Mouse (Mus musculus) forebrain, embryonic 12.5 days (tissue): Measurements from ENCODE around the gene Gm48551. TPM values are rescaled to one million over a fixed set of nuclear protein-coding genes. Genes with fewer than 3 reads are reported as not detected.

ENCODE experiments used
- ATAC-seq: fragments of 200-750 bp; cut with Nextera tagmentation; 2 replicates; pipeline ENCODE4 v1.8.0; 2017; ENCODE audit warnings: moderate TSS enrichment; ENCODE audit not compliant: low FRiP score
- H3K27ac ChIP-seq: fragments of 300-500 bp; sonication (generic); 2 replicates; pipeline ENCODE4 v1.5.1; 2016; ENCODE audit warnings: mild to moderate bottlenecking
- H3K27me3 ChIP-seq: fragments of 300-500 bp; sonication (generic); 2 replicates; pipeline ENCODE4 v1.6.1; 2016; ENCODE audit warnings: mild to moderate bottlenecking
- H3K36me3 ChIP-seq: fragments of 300-500 bp; sonication (generic); replicated peaks from 2 replicates; pipeline ENCODE4 v1.6.1; 2016; ENCODE audit warnings: mild to moderate bottlenecking
- H3K4me1 ChIP-seq: fragments of 300-500 bp; sonication (generic); 2 replicates; pipeline ENCODE4 v1.6.1; 2016
- H3K4me2 ChIP-seq: fragments of 300-500 bp; sonication (generic); 2 replicates; pipeline ENCODE4 v1.6.1; 2016; ENCODE audit warnings: mild to moderate bottlenecking, moderate library complexity
- H3K4me3 ChIP-seq: fragments of 300-500 bp; sonication (generic); replicated peaks from 2 replicates; pipeline ENCODE4 v1.5.1; 2016; ENCODE audit warnings: mild to moderate bottlenecking
- H3K9ac ChIP-seq: fragments of 300-500 bp; sonication (generic); 2 replicates; pipeline ENCODE4 v1.6.1; 2016; ENCODE audit warnings: mild to moderate bottlenecking
- H3K9me3 ChIP-seq: fragments of 300-500 bp; sonication (generic); 2 replicates; pipeline ENCODE4 v1.6.1; 2016
- WGBS: fragments of 180-500 bp; shearing (Covaris S2); methylation state at CpG from one replicate; pipeline ENCODE4 v1.1.7; 2016; 5-methylcytosine and 5-hydroxymethylcytosine counted together
- polyA plus RNA-seq: library from polyadenylated mRNA; unstranded; fragments of >200 nt; fragmentation: Nextera tagmentation; extraction: Ambion mirVana; gene quantifications from 2 replicates; pipeline ENCODE4 v1.2.1, GENCODE M21; 2016

Gm48551 gene
- polyA plus RNA-seq, 1 experiment from 2014 or later, result 4.2 TPM

DNA sequence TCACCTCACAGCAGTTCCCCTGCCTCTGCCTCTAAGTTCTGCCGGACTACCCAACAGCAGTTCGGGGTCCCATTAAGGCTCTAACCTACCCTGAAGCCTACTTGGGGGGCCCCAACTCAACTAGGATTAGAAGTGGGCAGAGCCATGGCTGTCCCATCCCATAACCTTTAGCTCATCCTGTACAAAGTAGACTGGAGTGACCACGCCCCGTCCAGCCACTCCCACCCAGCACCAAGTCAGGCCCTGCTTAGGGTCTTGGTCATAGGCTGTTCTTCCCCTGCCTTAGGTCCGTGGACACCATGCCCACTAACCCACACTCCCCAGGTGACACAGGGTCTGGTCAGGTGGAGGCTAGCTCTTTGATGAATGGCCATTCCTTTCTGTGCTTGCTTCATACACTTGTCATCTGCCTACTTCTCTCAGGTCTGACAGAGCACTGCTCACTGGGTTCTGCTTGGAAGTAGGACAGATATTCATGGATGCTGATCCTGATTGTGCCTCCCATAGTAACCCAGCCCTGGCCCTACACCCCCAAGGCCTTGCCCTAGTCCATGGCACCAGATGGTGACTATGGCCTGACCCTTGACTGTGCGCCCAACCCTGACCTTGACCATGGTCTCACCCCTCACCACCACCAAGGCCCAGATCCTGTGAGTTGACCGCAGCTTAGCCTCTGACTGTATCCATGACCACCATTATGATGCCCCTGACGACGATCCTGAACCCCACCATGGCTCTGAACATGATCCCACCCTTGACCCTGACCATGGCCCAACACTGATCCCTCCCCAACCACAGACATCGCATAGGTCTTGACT is 35.1 kb downstream of the Gm48551 start:
- Histone ChIP-seq H3K9ac (no peak overlapping the region), H3K36me3 (0 out of 2 replicates have a peak, but pooled peaks cover 6% of the 10 kb centered on the region), H3K9me3 (no peaks in the 10 kb centered on the region), H3K4me2 (no peak overlapping the region), H3K27me3 (peaks cover 29% of the 10 kb centered on the region), H3K4me1 (peaks cover 51% of the 10 kb centered on the region), H3K4me3 (no peak overlapping the region), H3K27ac (no peak overlapping the region)
- 92% methylated on average over 10 of the region's 10 CpGs for WGBS
- ATAC-seq, result no peak

DNA sequence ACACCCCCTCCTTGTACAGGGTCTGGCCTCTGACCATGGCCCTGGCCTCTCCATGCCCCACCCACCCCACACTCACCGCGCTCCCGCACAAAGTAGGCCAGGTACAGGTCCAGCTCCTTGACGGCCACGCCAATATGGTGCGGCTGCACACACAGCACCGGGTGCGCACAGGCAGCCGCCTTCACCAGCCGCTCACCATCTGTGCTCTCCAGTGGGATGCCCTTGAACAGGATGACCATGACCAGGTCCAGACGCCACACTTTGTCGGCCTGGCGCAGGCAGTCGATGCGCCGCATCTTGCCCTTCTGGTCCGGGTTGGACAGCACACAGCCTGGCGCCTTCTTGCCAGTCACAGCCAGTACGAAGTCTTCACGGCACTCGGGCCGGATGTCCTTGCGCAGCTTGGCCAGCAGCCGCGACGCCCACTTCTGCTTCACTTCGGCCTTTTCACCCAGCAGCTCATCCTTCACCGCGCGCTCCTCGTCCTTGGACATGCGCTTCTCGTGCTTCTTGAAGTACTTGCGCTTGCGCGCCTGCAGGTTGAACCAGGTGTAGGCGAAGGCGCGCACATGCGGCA is 36.0 kb downstream of the Gm48551 start:
- no peaks in the 10 kb centered on the region for H3K9me3 ChIP-seq
- peaks cover 38% of the 10 kb centered on the region for H3K27me3 ChIP-seq
- H3K4me1 ChIP-seq, result peaks cover 51% of the 10 kb centered on the region

DNA sequence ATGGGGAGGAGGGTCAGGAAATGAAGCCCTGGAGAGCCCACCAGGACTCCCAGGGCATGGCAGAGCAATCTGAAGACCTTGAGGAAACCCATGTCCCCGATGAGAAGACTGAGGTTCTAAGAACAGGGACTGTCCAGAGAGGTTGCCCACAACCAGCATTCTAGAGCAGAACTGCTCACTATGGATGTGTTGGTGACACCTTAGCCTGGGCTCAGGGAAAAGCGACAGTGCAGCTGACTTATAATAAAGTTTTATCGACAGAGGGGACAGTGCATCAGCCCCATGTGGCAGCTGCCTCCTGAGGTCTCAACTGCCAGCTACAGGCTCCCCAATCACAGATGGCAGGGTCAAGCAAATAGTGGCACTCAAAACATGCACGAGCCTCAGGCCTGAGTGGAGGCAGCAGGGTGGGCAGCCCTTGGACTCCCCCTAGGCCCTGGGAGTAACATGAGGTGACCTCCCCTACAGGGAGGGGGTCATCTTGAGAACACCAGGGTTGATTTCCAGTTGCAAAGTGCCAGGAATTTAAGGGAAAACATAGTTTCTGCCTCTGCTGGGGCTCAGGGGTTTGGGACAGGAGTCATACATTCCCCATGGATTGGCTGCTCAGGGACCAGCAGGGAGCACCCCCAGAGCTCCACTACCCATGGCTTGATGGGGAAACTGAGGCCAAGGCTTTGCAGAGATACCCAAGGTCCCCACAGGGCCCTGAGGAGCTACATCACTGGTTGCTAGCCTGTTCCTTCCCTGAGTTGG is 37.0 kb downstream of the Gm48551 start:
- Histone ChIP-seq H3K9ac (no peak overlapping the region), H3K4me1 (peaks cover 51% of the 10 kb centered on the region), H3K27ac (no peak overlapping the region), H3K36me3 (0 out of 2 replicates have a peak, but pooled peaks cover 6% of the 10 kb centered on the region), H3K4me3 (no peak overlapping the region), H3K4me2 (no peak overlapping the region), H3K27me3 (peaks cover 48% of the 10 kb centered on the region), H3K9me3 (no peaks in the 10 kb centered on the region)
- ATAC-seq, result no peak
- WGBS, result 71% methylated on average over 4 of the region's 4 CpGs

More for the DNA sequence above, 36.0 kb downstream of the Gm48551 start:
- Histone ChIP-seq H3K36me3 (0 out of 2 replicates have a peak, but pooled peaks cover 6% of the 10 kb centered on the region), H3K4me2 (no peak overlapping the region), H3K9ac (no peak overlapping the region), H3K27ac (no peak overlapping the region), H3K4me3 (no peak overlapping the region; the same call in 1 of the 2 replicates)
- no peak for ATAC-seq
- WGBS, result 88% methylated on average over 40 of the region's 40 CpGs

DNA sequence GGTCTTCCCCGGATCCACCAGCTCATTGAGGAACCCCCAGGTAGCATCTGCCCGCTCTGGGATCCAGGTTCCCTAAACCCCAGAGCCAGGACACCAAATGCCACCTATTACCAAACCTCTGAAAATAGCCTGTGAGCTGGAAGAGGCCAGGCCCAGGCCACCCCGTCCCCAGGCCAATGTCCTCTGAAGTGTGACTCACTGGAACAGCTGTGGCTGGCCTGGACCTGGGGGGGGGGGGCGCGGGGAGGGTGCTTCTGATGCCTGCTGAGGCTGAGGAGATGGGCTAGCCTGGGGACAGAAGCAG is 37.5 kb downstream of the Gm48551 start:
- H3K4me2 ChIP-seq, result no peak overlapping the region
- H3K27me3 ChIP-seq, result peaks cover 53% of the 10 kb centered on the region
- peaks cover 51% of the 10 kb centered on the region for H3K4me1 ChIP-seq
- no peak overlapping the region for H3K4me3 ChIP-seq
- no peak overlapping the region for H3K9ac ChIP-seq
- 0 out of 2 replicates have a peak, but pooled peaks cover 6% of the 10 kb centered on the region for H3K36me3 ChIP-seq
- H3K9me3 ChIP-seq, result no peaks in the 10 kb centered on the region
- no peak overlapping the region for H3K27ac ChIP-seq
- no peak for ATAC-seq
- 72% methylated on average over 5 of the region's 5 CpGs for WGBS

DNA sequence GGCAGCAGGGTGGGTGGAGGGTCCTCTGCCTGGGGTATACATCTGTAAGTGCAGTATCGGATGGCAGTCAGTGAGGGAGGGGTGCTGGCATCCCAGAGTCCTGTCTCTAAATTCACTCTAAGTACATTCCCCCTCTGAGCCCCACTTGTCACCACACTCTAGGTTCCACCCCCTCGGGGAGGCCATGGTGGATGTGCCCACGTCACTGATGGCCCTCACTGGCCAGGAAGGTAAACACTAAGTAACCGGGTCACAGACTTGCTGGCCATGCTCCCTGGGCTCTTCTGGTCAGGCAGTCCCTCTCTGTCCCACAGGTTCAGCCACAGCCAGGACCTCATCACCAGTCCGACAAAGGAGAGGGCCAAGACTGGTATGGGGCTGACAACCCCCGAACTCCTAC is 37.9 kb downstream of the Gm48551 start:
- Histone ChIP-seq H3K9me3 (no peaks in the 10 kb centered on the region), H3K4me3 (no peak overlapping the region), H3K27me3 (peaks cover 57% of the 10 kb centered on the region), H3K27ac (no peak overlapping the region), H3K36me3 (0 out of 2 replicates have a peak, but pooled peaks cover 6% of the 10 kb centered on the region), H3K4me1 (peaks cover 50% of the 10 kb centered on the region), H3K4me2 (no peak overlapping the region), H3K9ac (no peak overlapping the region)
- ATAC-seq, result no peak
- WGBS, result 85% methylated on average over 6 of the region's 6 CpGs

DNA sequence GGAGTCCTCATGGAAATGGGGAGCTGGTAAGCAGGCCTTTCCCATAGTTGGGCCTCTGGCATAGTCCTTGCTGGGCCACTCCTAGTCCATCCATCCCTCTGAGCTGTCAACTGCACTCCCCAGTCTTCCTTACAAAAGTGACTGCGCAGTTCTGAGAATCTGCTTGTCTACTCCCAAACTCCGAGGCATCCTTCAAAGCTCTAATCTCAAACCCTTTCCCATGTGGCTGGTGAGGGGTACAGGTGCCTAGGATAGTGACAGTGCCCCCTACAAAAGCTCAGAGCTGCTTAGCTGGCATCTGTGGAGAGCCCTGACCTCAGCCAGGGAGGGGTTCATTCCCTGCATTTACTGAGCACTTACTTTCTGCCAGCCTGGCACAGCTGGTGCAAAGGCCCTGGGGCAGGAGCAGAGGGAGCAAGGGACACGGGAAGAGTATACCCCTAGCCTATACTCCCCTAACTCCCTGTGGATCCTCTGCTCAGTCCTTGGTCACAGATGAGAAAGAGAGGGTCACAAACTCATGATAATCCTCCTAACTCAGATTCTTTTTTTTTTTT is 38.5 kb downstream of the Gm48551 start:
- H3K36me3 ChIP-seq, result 0 out of 2 replicates have a peak, but pooled peaks cover 6% of the 10 kb centered on the region
- H3K9ac ChIP-seq, result no peak overlapping the region
- WGBS, result 77% methylated on average over 3 of the region's 3 CpGs
- H3K4me2 ChIP-seq, result no peak overlapping the region
- H3K27ac ChIP-seq, result no peak overlapping the region
- no peak for ATAC-seq
- peaks cover 44% of the 10 kb centered on the region for H3K4me1 ChIP-seq
- H3K4me3 ChIP-seq, result no peak overlapping the region
- no peaks in the 10 kb centered on the region for H3K9me3 ChIP-seq
- H3K27me3 ChIP-seq, result peaks cover 63% of the 10 kb centered on the region

DNA sequence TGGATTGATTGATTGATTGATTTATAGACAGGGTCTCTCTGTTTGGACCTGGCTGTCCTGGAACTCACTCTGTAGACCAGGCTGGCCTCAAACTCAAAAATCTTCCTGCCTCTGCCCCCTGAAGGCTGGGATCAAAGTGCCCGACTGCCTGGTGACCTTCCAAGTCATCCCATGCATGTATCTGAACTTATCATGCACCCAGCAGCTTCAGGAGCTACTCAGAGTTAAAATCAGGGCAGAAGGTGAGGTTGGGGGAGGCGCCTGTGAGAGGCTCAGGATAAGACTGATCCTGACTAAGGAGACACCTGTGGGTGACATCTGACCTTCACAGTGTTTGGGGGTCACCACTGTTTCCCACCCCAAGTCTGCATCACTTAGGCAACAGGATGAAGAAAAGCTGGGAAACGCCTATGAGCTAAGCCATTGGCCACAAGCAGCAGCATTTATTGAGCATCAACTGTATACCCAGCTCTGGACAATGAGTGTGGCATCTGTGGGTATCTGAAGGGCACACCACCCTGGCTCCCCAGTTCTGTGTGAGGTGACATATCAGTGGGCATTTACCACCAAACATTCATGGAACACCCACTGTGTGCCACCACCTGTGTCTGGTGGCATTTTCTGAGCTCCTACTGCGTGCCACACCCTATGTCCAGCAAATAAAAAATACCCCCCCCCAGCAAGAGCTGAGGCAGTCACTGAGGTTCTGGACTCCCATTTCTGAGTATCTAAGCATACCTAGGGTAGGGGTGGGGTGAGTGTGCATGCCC is 39.4 kb downstream of the Gm48551 start:
- H3K4me2 ChIP-seq, result no peak overlapping the region
- H3K9me3 ChIP-seq, result no peaks in the 10 kb centered on the region
- no peak overlapping the region for H3K4me3 ChIP-seq
- 0 out of 2 replicates have a peak overlapping the region, but pooled peaks have one; percentile 13 for H3K27ac ChIP-seq
- WGBS, result 66% methylated on average over 4 of the region's 4 CpGs
- H3K9ac ChIP-seq, result no peak overlapping the region
- no peak for ATAC-seq
- 0 out of 2 replicates have a peak, but pooled peaks cover 6% of the 10 kb centered on the region for H3K36me3 ChIP-seq
- peaks cover 68% of the 10 kb centered on the region for H3K27me3 ChIP-seq
- H3K4me1 ChIP-seq, result peaks cover 35% of the 10 kb centered on the region

DNA sequence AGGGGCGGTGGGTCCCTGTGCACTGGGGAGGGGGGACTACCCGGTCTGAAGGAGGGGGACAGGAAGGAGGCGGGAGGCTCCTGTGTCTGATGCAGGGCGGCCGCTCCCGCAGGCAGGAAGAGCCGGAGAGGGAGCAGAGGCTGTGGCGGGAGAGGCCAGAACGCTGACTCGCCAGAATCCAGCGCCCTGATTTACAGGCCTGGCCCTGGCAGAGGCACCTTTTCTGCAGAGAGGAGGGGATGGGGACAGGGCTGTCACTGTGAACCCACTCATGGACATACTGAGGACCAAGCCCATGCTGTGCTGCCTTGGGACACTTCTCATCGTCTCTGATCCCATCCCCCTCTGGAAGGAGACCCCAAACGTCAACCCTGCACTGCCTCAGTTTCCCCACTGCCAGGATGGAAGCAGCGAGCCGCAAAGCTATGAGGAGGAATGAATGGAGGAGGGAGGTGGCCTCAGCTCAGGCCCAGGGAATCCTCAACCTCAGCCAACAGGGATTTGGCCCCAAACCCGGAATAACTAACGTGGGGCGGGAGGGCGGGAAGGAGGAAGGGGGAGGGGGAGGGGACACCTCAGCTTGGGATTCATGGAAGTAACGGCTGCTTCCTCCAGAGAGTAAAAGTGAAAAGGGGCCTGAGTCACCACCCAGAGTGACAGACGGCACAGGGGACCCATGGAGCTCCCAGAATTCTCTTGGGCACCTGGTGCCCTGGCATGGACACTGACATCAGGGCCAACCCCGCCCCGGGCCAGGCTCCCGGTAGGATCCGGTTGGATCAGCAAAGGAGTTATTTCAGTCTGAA is 40.2 kb downstream of the Gm48551 start:
- H3K9me3 ChIP-seq, result no peaks in the 10 kb centered on the region
- H3K4me1 ChIP-seq, result peaks cover 35% of the 10 kb centered on the region
- 0 out of 2 replicates have a peak overlapping the region, but pooled peaks have one; percentile 13 for H3K27ac ChIP-seq
- no peak overlapping the region for H3K9ac ChIP-seq
- no peak for ATAC-seq
- 4% methylated on average over 21 of the region's 25 CpGs for WGBS
- 0 out of 2 replicates have a peak, but pooled peaks cover 6% of the 10 kb centered on the region for H3K36me3 ChIP-seq
- peak overlapping the region; percentile 31 for H3K4me2 ChIP-seq
- H3K27me3 ChIP-seq, result peaks cover 73% of the 10 kb centered on the region
- no peak overlapping the region for H3K4me3 ChIP-seq

DNA sequence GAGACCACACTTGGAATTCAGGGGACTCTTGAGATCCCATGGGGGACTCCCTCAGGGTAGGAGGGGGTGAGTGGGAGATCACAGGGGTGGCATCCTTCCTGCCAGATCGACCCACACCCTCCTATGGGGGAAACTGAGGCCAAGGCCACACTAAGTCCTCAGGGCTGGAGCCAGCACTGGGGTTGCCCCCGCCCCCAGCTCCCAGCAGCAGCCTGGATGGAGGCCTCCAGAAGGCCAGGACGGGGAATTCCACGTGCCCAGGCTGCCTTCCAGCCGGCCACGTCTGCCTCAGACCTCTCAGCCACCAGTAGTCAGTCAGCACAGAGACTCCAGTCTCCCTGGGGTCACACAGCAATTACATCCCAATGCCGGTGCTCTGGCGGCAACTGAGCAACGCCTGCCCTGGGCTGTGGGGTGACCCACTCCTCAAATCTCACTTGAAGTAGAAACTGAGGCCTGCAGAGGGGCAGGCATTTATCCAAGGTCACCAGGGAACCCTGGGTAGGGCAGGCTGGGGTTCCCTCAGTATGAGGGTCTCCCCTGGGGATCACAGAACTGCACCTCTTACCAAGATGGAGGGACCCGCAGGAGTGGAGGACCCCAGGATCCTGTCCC is 41.1 kb downstream of the Gm48551 start:
- WGBS, result 22% methylated on average over 10 of the region's 10 CpGs
- ATAC-seq, result no peak
- peak overlapping the region; percentile 31 for H3K4me2 ChIP-seq
- H3K4me3 ChIP-seq, result no peak overlapping the region
- H3K4me1 ChIP-seq, result peaks cover 39% of the 10 kb centered on the region
- H3K9ac ChIP-seq, result 0 out of 2 replicates have a peak overlapping the region, but pooled peaks have one; percentile 9
- peaks cover 70% of the 10 kb centered on the region for H3K27me3 ChIP-seq
- H3K9me3 ChIP-seq, result no peaks in the 10 kb centered on the region
- no peaks in the 10 kb centered on the region for H3K36me3 ChIP-seq
- no peak overlapping the region for H3K27ac ChIP-seq

- H3K9me3 ChIP-seq, result no peaks in the 10 kb centered on the region
- WGBS, result under 1% methylated on average over 16 of the region's 33 CpGs
Measured at GRCm38 (mm10) chr10:81426081-81426671, 41.9 kb downstream of the Gm48551 start.

More at GRCm38 (mm10) chr10:81426081-81426671, 41.9 kb downstream of the Gm48551 start:
- no peak for ATAC-seq
- Histone ChIP-seq H3K36me3 (no peaks in the 10 kb centered on the region), H3K4me2 (peak overlapping the region; percentile 63), H3K4me3 (peak overlapping the region; percentile 39), H3K27me3 (peaks cover 69% of the 10 kb centered on the region), H3K4me1 (peaks cover 43% of the 10 kb centered on the region), H3K27ac (no peak overlapping the region), H3K9ac (peak overlapping the region; percentile 53)
